Mouse (Mus musculus) WW6 (cell line): Measurements from ENCODE around the gene Slc38a4.

ENCODE experiments used
- DNase-seq: peaks from one replicate; pipeline ENCODE4 v3.0.0-alpha.2; 2013; ENCODE audit warnings: low read depth, low spot score

Gene Slc38a4

GRCm38 (mm10) chr15:97055794-97056193, at the start of gene Slc38a4:
TSS of gene Slc38a4 (minus strand) at chr15:97055956.
- peak; percentile 47 for DNase-seq

- DNase-seq = no peak
Measured at GRCm38 (mm10) chr15:97104889-97105391, 49.2 kb upstream of the Slc38a4 start.

- no peak for DNase-seq
Measured at GRCm38 (mm10) chr15:97104048-97104447, 48.3 kb upstream of the Slc38a4 start.

DNA sequence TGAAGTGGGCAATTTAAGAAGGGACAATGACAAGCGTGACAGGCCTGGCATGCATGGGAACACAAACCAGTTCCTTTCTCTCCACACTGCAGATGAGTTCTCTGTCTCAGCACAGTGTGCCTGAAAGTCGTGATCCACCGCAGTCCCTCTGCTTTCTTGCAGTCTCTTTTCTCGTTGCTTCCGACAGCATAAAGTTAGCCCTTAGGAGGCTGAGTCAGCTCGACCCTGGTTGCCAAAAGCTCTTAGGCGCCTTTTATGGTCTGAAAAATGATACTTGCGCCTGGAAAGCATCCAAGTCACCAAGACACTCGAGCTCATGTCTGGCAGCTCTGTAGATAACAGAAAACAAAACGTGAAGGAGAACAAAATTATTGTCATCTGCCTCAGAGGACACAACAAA, 47.1 kb upstream of the Slc38a4 start:
- DNase-seq = no peak

DNA sequence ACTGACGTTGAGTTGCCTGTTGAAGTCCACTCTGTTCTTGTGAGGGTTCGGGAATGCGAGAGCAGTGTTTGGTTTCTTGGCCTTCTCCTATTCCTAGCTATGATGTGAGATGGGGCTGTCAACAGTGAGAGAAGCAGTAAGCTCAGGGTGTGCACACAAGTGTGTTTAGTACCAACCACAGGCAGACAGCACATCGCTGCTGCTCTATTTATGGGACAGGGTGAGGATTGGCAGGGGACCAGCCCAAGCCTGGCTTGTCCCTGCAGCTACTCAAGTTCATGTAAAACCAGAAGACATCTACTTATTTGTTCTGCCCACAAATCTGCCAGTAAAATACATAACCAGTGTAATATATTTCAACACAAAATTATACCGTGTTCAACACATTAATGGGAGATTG, 46.4 kb upstream of the Slc38a4 start:
- DNase-seq = no peak

DNA sequence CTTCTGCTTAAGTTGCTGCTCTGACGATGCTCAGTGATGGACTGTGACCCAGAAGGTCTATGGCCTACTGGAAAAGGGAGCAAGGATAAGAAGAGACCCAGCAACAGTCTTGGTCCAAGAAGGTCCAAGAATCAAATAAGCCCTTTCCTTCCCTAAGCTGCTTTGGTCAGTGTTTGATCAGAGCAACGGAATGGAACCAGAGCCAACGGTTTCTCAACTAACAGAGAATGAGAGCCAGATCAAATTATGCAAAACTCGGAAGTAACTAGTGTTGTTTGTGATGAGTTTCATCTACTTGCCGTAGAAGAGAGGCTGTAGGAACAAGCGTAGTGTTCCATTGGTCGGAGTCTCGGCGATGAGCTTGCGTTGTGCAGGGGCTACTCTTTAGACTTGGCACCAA, 43.3 kb upstream of the Slc38a4 start:
- DNase-seq = no peak

GRCm38 (mm10) chr15:97097548-97097947, 41.8 kb upstream of the Slc38a4 start:
- DNase-seq = no peak

- DNase-seq = no peak
Measured at GRCm38 (mm10) chr15:97089526-97089925, 33.8 kb upstream of the Slc38a4 start.

DNA sequence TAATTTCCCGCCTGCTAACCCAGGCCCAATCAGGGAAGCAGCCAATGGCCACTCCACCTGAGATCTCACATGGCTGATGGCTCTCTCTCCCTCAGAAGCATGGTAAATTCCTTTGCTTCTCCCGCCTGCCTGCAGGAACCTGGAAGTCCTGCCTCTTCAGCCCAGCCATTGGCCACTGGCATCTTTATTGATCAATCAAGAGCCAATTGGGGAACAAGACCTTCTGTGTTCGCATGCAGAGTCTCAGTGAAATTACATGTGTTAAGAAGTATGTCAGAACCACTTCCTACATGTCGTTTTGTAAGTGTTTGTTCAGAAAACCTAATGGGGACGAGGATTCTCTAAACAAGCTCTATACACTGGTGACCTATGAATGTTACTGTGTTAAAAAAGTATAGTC, 30.1 kb upstream of the Slc38a4 start:
- peak; percentile 20 for DNase-seq

DNA sequence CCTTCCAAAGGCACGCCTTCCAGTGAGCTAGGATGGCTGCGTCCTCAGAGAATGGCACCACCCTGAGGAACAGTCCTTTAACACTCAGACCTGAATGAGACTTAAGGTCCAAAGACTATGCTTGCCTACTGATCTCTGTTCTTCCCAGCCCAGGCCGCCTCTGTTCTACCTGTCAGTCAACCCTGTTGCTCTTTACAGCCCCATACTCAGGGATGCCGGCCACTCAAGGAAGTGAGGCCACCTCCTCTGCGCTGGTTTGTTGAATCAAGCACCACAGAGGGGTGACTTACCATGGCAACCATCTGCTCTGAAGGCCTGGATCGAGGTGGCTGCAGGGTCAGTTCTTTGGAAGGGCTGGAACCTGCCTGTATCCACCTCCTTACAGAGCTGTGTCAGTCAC, 21.9 kb upstream of the Slc38a4 start:
- DNase-seq = no peak

GRCm38 (mm10) chr15:97076092-97076491, 20.3 kb upstream of the Slc38a4 start:
- DNase-seq = no peak

- DNase-seq = no peak
Measured at GRCm38 (mm10) chr15:97075240-97075639, 19.5 kb upstream of the Slc38a4 start.

GRCm38 (mm10) chr15:97072859-97073826, 17.4 kb upstream of the Slc38a4 start:
- DNase-seq = no peak

DNA sequence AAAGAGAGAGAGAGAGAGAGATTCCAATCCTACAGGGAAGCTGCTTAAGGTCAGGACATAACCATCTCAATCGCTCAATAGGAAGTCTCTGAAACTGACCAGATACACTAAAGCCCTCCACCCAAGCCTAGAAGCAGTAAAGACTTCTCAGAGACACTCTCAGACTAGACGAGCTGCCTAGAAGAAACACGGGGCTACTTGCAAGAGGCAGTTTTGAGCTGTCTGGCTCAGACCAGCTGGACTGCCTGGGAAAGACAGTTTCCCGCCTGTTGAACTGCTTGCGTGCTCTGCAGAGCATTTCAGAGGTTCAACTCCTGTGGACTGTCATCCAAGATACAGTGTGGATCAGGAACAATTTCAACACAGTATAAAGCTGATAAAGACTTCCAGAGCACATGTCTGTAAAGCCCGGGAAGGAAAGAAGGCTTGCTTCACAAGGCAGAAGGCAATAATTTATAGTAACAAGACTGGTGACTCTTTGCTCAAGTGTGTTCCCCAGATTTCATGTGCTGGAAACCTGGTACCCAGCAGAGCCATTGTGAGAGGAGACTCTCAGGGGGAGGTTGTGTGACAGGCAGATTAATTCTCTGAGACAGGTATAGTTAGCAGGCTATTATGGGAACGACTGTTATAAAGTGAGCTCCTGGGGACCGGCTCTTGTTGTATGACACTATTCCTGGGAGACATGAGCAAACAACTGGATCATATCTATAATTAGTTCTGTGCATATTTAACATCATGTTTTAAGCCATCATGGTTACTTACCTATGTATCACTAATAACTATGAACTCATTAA, 11.8 kb upstream of the Slc38a4 start:
- no peak for DNase-seq

GRCm38 (mm10) chr15:97066937-97067336, 11.2 kb upstream of the Slc38a4 start:
- no peak for DNase-seq

GRCm38 (mm10) chr15:97063211-97063610, 7.5 kb upstream of the Slc38a4 start:
- DNase-seq = no peak

DNA sequence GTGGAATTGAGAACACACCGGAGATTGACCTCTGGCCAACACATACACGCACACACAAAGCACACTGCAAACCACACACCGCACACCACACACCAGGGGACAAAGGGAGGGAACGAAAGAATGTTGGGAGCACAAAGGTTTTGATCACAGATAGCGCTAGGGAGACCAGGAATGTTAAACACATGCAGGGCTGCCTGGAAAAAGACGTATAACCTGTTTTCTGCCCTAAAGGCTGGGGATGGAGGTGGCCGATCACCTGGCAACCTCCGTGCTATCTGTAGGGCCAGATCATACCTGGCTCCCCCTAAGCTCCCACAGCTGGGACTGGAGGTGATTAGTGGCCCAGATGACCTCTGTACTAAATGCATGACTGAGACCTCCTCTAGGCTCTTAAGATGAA, 5.2 kb upstream of the Slc38a4 start:
- no peak for DNase-seq

DNA sequence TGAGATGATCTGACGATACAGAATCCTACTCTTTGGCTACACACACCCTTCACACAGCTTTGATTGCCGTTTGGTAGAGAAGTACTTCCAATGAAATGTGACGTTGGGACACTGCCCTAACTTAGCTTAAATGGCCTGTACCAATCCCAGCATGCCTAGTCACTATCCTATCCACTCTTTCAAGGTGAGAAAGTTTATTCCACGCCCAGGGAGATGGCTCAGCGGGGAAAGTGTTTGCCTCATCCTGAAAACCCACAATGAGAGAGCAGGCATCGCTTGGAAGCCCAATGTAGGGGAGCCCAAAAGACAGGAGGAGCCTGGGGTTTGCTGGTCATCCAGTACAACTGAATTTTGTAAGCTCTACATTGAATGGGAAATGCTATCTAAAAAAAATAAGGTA, 4.8 kb upstream of the Slc38a4 start:
- no peak for DNase-seq

- DNase-seq = no peak
Measured at GRCm38 (mm10) chr15:97060102-97060501, 4.3 kb upstream of the Slc38a4 start.

DNA sequence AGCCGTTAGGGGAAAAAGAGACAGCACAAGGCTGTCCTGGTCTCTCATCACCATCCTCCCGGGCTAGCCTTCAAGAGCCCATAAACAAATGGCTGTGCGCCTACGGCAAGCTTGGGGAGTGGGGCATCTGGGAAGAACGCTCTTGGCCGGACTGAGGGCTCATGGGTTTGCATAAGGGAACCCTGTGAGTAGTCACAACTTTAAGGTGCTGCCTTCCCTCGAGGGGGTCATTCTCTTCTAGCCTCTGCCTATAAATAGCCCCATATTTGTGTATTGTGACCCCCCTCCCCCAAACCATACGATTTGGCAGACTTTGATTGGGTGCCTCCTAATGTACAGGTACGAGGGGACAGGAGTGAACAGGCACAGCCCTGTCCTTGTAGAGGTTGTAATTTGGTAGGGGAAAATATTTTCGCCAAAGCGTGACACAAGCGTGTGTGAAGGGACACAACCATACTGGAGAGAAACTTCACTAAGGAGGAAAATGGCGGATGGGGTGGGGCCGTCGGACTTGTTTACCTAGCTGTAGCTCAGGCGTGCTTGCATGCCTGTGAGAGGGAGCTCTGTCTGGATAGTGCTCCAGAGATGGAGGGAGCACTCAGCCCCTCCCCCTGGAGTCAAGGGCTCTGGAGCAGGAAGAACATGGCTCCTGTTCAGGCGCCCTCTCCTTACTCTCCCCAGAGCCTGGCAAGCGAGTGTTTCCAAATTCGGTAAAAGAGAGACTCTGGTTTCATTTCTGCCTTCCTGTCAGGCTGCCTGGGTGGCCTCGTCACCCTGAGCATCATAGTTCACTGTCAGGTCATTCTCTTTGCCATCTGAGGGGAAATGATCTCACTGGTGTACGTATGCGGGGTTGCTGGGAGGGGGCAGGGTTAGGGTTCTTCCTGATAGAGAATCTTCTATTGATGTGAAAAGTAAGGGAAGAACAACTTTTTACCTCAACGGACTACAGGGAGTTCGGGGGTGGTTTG, 3.6 kb upstream of the Slc38a4 start:
- DNase-seq = peak; percentile 36
